Mouse (Mus musculus) liver, adult 2 months (tissue): ENCODE results near the gene Rala. TPM values are rescaled to one million over a fixed set of nuclear protein-coding genes. Genes with fewer than 3 reads are reported as not detected.

Experiments used
- DNase-seq: peaks from one replicate; pipeline ENCODE4 v3.0.0-alpha.2; 2011; ENCODE audit warnings: low read depth, low spot score; ENCODE audit errors: extremely low read depth
- H3K27ac ChIP-seq: fragments of 200-500 bp; replicated peaks from 2 replicates; pipeline ENCODE4 v1.5.1; 2012; ENCODE audit warnings: low read depth, mild to moderate bottlenecking, control low read depth, inconsistent platforms, low read length; ENCODE audit not compliant: insufficient read depth
- H3K27me3 ChIP-seq: fragments of 200-500 bp; 2 replicates; pipeline ENCODE4 v1.6.1; 2012; ENCODE audit warnings: mild to moderate bottlenecking, moderate library complexity, low read length, inconsistent platforms; ENCODE audit not compliant: control insufficient read depth, insufficient read depth
- H3K36me3 ChIP-seq: fragments of 200-500 bp; 2 replicates; pipeline ENCODE4 v1.6.1; 2012; ENCODE audit warnings: low read length, inconsistent platforms; ENCODE audit not compliant: control insufficient read depth, insufficient read depth
- H3K4me1 ChIP-seq: fragments of 200-500 bp; 2 replicates; pipeline ENCODE4 v1.6.1; 2011; ENCODE audit warnings: low read length; ENCODE audit not compliant: control insufficient read depth, insufficient read depth
- H3K4me3 ChIP-seq: fragments of 200-500 bp; 2 replicates; pipeline ENCODE4 v1.5.1; 2011; ENCODE audit warnings: low read depth, mild to moderate bottlenecking, control low read depth, low read length, moderate library complexity; ENCODE audit not compliant: insufficient read depth
- H3K79me2 ChIP-seq: fragments of 200-500 bp; 2 replicates; pipeline ENCODE4 v1.6.1; 2012; ENCODE audit warnings: inconsistent platforms, mild to moderate bottlenecking, low read length, moderate library complexity; ENCODE audit not compliant: control insufficient read depth, insufficient read depth
- H3K9ac ChIP-seq: fragments of 200-500 bp; 2 replicates; pipeline ENCODE4 v1.6.1; 2012; ENCODE audit warnings: low read depth, mild to moderate bottlenecking, control low read depth, inconsistent platforms, low read length
- CTCF ChIP-seq: fragments of 200-500 bp; IDR thresholded peaks from 2 replicates; pipeline ENCODE4 v1.5.1; 2011; ENCODE audit warnings: low read depth, low read length, control low read depth
- POLR2A ChIP-seq: fragments of 200-500 bp; IDR thresholded peaks from 2 replicates; pipeline ENCODE4 v1.6.1; 2011; ENCODE audit warnings: low read length, control low read depth; ENCODE audit not compliant: insufficient read depth; ENCODE audit errors: extremely low read depth
- WGBS: fragments of 180-500 bp; shearing (Covaris S2); methylation state at CpG from one replicate; pipeline ENCODE4 v1.1.7; 2018; 5-methylcytosine and 5-hydroxymethylcytosine counted together
- polyA plus RNA-seq: library from polyadenylated mRNA; depleted of rRNA; stranded (reverse); fragments of >200 nt; gene quantifications from 2 replicates; pipeline ENCODE4 v1.2.3, GENCODE M21; 2012
- total RNA-seq: library from RNA; depleted of rRNA; stranded (reverse); fragments of >200 nt; gene quantifications from 2 replicates; pipeline ENCODE4 v1.2.3, GENCODE M21; 2014

Gene Rala
- total and polyA plus RNA-seq, 2 experiments: 9.3 to 17.3 TPM

- Histone ChIP-seq H3K27ac (no peak overlapping the region), H3K9ac (no peak overlapping the region), H3K4me3 (no peak overlapping the region), H3K36me3 (peaks cover 22% of the 10 kb centered on the region), H3K79me2 (no peaks in the 10 kb centered on the region), H3K4me1 (no peaks in the 10 kb centered on the region), H3K27me3 (no peaks in the 10 kb centered on the region)
- TF ChIP-seq CTCF: no peak
- no peak for TF ChIP-seq POLR2A
- DNase-seq: no peak
- 74% methylated on average over 5 of the region's 5 CpGs for WGBS
These were observed 38.6 kb upstream of the Rala start for GRCm38 (mm10) chr13:17982634-17983033.

GRCm38 (mm10) chr13:17976854-17977739, 33.1 kb upstream of the Rala start:
- no peak overlapping the region for H3K4me3 ChIP-seq
- WGBS: 71% methylated on average over 8 of the region's 8 CpGs
- no peak for TF ChIP-seq POLR2A

GRCm38 (mm10) chr13:17975891-17976290, 31.9 kb upstream of the Rala start:
- 60% methylated on average over 2 of the region's 2 CpGs for WGBS
- no peak overlapping the region for H3K27ac ChIP-seq

More at GRCm38 (mm10) chr13:17976854-17977739, 33.1 kb upstream of the Rala start:
- no peak for DNase-seq
- Histone ChIP-seq H3K27ac (no peak overlapping the region), H3K9ac (no peak overlapping the region), H3K4me1 (no peaks in the 10 kb centered on the region), H3K79me2 (no peaks in the 10 kb centered on the region), H3K36me3 (no peaks in the 10 kb centered on the region), H3K27me3 (no peaks in the 10 kb centered on the region)

GRCm38 (mm10) chr13:17975457-17975856, 31.4 kb upstream of the Rala start:
- WGBS: 57% methylated on average over 1 of the region's 1 CpGs
- H3K79me2 ChIP-seq: no peaks in the 10 kb centered on the region
- TF ChIP-seq CTCF: no peak
- TF ChIP-seq POLR2A: no peak
- no peak for DNase-seq
- no peak overlapping the region for H3K9ac ChIP-seq
- H3K27me3 ChIP-seq: no peaks in the 10 kb centered on the region
- H3K4me1 ChIP-seq: no peaks in the 10 kb centered on the region
- no peak overlapping the region for H3K27ac ChIP-seq
- no peaks in the 10 kb centered on the region for H3K36me3 ChIP-seq
- no peak overlapping the region for H3K4me3 ChIP-seq

More at GRCm38 (mm10) chr13:17975891-17976290, 31.9 kb upstream of the Rala start:
- no peak for TF ChIP-seq CTCF
- no peak for TF ChIP-seq POLR2A
- no peaks in the 10 kb centered on the region for H3K79me2 ChIP-seq
- H3K36me3 ChIP-seq: no peaks in the 10 kb centered on the region
- H3K27me3 ChIP-seq: no peaks in the 10 kb centered on the region
- no peak overlapping the region for H3K4me3 ChIP-seq
- H3K9ac ChIP-seq: no peak overlapping the region
- DNase-seq: peak; percentile 55
- H3K4me1 ChIP-seq: no peaks in the 10 kb centered on the region

GRCm38 (mm10) chr13:17974734-17975133, 30.7 kb upstream of the Rala start:
- no peaks in the 10 kb centered on the region for H3K27me3 ChIP-seq
- H3K36me3 ChIP-seq: no peaks in the 10 kb centered on the region
- H3K79me2 ChIP-seq: no peaks in the 10 kb centered on the region
- no peaks in the 10 kb centered on the region for H3K4me1 ChIP-seq
- no peak overlapping the region for H3K27ac ChIP-seq
- no peak for DNase-seq
- no peak overlapping the region for H3K9ac ChIP-seq
- TF ChIP-seq CTCF (no peak), POLR2A (no peak)
- no peak overlapping the region for H3K4me3 ChIP-seq
- WGBS: 96% methylated on average over 9 of the region's 9 CpGs

- H3K4me3 ChIP-seq: no peak overlapping the region
- H3K4me1 ChIP-seq: no peaks in the 10 kb centered on the region
- WGBS: 72% methylated on average over 7 of the region's 7 CpGs
- no peaks in the 10 kb centered on the region for H3K79me2 ChIP-seq
- no peaks in the 10 kb centered on the region for H3K36me3 ChIP-seq
- H3K9ac ChIP-seq: no peak overlapping the region
- H3K27ac ChIP-seq: no peak overlapping the region
- TF ChIP-seq CTCF (no peak), POLR2A (no peak)
- H3K27me3 ChIP-seq: no peaks in the 10 kb centered on the region
- DNase-seq: no peak
These were observed 16.6 kb upstream of the Rala start for GRCm38 (mm10) chr13:17960613-17961012.
